Mouse (Mus musculus) cerebellum, adult 8-10 months (tissue): Measurements from ENCODE around the gene Rhox2f.
"Not testable (repeated sequence)": the region's sequence is repeated elsewhere in the genome, so short reads cannot be mapped to it uniquely, and the experiment has no call there.

Source experiments
- DNase-seq: peaks from one replicate; pipeline ENCODE4 v3.0.0; 2022

Gene Rhox2f

DNA sequence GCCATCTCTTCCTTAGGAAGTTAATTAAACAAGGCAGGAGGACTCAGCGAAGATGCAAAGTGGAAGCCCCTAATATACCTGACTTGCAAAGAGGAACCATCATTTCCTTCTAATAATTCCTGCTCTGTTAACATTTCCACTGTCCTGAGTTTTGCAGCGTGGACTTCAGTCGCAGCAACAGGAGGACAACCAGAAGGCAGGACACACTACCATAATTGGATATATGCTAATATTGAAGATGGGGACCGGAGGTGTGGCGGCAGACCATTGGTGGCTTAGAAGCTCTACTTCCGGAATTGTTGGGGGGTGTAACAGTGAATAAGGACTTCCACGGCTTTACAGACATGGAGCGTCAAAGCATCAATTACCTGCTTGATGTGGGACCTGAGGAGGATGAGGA lies at the start of gene Rhox2f:
TSS of gene Rhox2f (plus strand) at position 301 of the 400 bp plus-strand sequence.
- DNase-seq, result not testable (repeated sequence)

DNA sequence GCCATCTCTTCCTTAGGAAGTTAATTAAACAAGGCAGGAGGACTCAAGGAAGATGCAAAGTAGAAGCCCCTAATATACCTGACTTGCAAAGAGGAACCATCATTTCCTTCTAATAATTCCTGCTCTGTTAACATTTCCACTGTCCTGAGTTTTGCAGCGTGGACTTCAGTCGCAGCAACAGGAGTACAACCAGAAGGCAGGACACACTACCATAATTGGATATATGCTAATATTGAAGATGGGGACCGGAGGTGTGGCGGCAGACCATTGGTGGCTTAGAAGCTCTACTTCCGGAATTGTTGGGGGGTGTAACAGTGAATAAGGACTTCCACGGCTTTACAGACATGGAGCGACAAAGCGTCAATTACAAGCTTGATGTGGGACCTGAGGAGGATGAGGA lies 41.1 kb upstream of the Rhox2f start, which contains the start of gene Rhox2e:
TSS of gene Rhox2e (plus strand) at position 301 of the 400 bp plus-strand sequence.
- not testable (repeated sequence) for DNase-seq

- DNase-seq, result not testable (repeated sequence)
Measured at GRCm38 (mm10) chrX:37541719-37542118, 29.5 kb upstream of the Rhox2f start, which contains the start of gene Rhox3e. Gene Rhox3e, plus strand, starts transcription at chrX:37542019.

GRCm38 (mm10) chrX:37557112-37557511 lies 14.1 kb upstream of the Rhox2f start, which contains the start of gene Rhox4e:
Gene Rhox4e, plus strand, starts transcription at chrX:37557412.
- not testable (repeated sequence) for DNase-seq

GRCm38 (mm10) chrX:37572638-37573037 lies 1.4 kb downstream of the Rhox2f start:
- not testable (repeated sequence) for DNase-seq

- not testable (repeated sequence) for DNase-seq
Measured at GRCm38 (mm10) chrX:37580692-37581091, 9.5 kb downstream of the Rhox2f start, which contains the start of gene Rhox3f. Gene Rhox3f, plus strand, starts transcription at chrX:37580992.

- DNase-seq, result not testable (repeated sequence)
Measured at GRCm38 (mm10) chrX:37607604-37608003, 36.4 kb downstream of the Rhox2f start, which contains the start of gene Rhox4f. Gene Rhox4f, minus strand, starts transcription at chrX:37607704.
